Mouse (Mus musculus) cerebellum, adult 9-11 months (tissue): ENCODE results near the gene Hykk.

Experiments
- DNase-seq: peaks from one replicate; pipeline ENCODE4 v3.0.0; 2022

Gene Hykk

GRCm38 (mm10) chr9:54981291-54982191 lies 64.5 kb downstream of the Hykk start:
- DNase-seq, result no peak

GRCm38 (mm10) chr9:54982401-54982800 lies 65.3 kb downstream of the Hykk start:
- DNase-seq, result no peak

- no peak for DNase-seq
These were observed 73.3 kb downstream of the Hykk start for GRCm38 (mm10) chr9:54990362-54990761.

- DNase-seq, result no peak
These were observed 77.3 kb downstream of the Hykk start for GRCm38 (mm10) chr9:54994381-54994780.

GRCm38 (mm10) chr9:54995645-54996044 lies 78.6 kb downstream of the Hykk start:
- DNase-seq, result no peak
